Mouse (Mus musculus): ENCODE data around the gene Slc43a2. TPM values are rescaled to one million over a fixed set of nuclear protein-coding genes. Genes with fewer than 3 reads are reported as not detected.
"Not testable (repeated sequence)": the region's sequence is repeated elsewhere in the genome, so short reads cannot be mapped to it uniquely, and the experiment has no call there.

Slc43a2 gene
- polyA plus RNA-seq, 1 experiment from 2014 or later = 7.5 TPM

- Histone ChIP-seq H3K27ac (ENCODE audit: low read depth, low read length) (no peak overlapping the region), H3K4me2 (ENCODE audit: low read depth, low read length, severe bottlenecking) (no peak overlapping the region), H3K4me3 (ENCODE audit: low read depth, low read length) (no peak overlapping the region), H3K36me3 (ENCODE audit: control insufficient read depth, insufficient read depth, low read length) (no peaks in the 10 kb centered on the region), H3K9me3 (ENCODE audit: control insufficient read depth, low read length) (no peaks in the 10 kb centered on the region), H3K4me1 (replicated peaks; ENCODE audit: control insufficient read depth, insufficient read depth, low read length) (0 out of 2 replicates have a peak, but pooled peaks cover 5% of the 10 kb centered on the region), H3K9ac (ENCODE audit: low read length) (no peak overlapping the region), H3K27me3 (ENCODE audit: control insufficient read depth, insufficient read depth, low read length) (no peaks in the 10 kb centered on the region)
- ATAC-seq (replicated peaks; ENCODE audit: low FRiP score) (no peak), DNase-seq (ENCODE audit: low spot score) (no peak)
- WGBS = 39% methylated on average over 7 of the region's 7 CpGs
Measured at GRCm38 (mm10) chr11:75552906-75553482, 21.5 kb downstream of the Slc43a2 start.

GRCm38 (mm10) chr11:75556006-75556405 is 24.5 kb downstream of the Slc43a2 start:
- not testable (repeated sequence) for H3K4me3 ChIP-seq (ENCODE audit: low read depth, low read length); H3K4me2 ChIP-seq (ENCODE audit: low read depth, low read length, severe bottlenecking); DNase-seq (ENCODE audit: low spot score); H3K27me3 ChIP-seq (ENCODE audit: control insufficient read depth, insufficient read depth, low read length); H3K4me1 ChIP-seq (replicated peaks; ENCODE audit: control insufficient read depth, insufficient read depth, low read length); H3K27ac ChIP-seq (ENCODE audit: low read depth, low read length); ATAC-seq (replicated peaks; ENCODE audit: low FRiP score); H3K36me3 ChIP-seq (ENCODE audit: control insufficient read depth, insufficient read depth, low read length); H3K9me3 ChIP-seq (ENCODE audit: control insufficient read depth, low read length); H3K9ac ChIP-seq (ENCODE audit: low read length)
- 95% methylated on average over 6 of the region's 6 CpGs for WGBS

GRCm38 (mm10) chr11:75557142-75557541 is 25.6 kb downstream of the Slc43a2 start:
- H3K27me3 ChIP-seq (ENCODE audit: control insufficient read depth, insufficient read depth, low read length) = no peaks in the 10 kb centered on the region
- DNase-seq (ENCODE audit: low spot score) = no peak
- H3K4me1 ChIP-seq (replicated peaks; ENCODE audit: control insufficient read depth, insufficient read depth, low read length) = no peaks in the 10 kb centered on the region
- H3K27ac ChIP-seq (ENCODE audit: low read depth, low read length) = no peak overlapping the region
- no peak for ATAC-seq (replicated peaks; ENCODE audit: low FRiP score)
- no peak overlapping the region for H3K4me2 ChIP-seq (ENCODE audit: low read depth, low read length, severe bottlenecking)
- H3K36me3 ChIP-seq (ENCODE audit: control insufficient read depth, insufficient read depth, low read length) = no peaks in the 10 kb centered on the region
- no peak overlapping the region for H3K4me3 ChIP-seq (ENCODE audit: low read depth, low read length)
- no peak overlapping the region for H3K9ac ChIP-seq (ENCODE audit: low read length)
- WGBS = 75% methylated on average over 6 of the region's 6 CpGs
- H3K9me3 ChIP-seq (ENCODE audit: control insufficient read depth, low read length) = no peaks in the 10 kb centered on the region

- no peak for DNase-seq (ENCODE audit: low spot score)
- Histone ChIP-seq H3K36me3 (ENCODE audit: control insufficient read depth, insufficient read depth, low read length) (no peaks in the 10 kb centered on the region), H3K27me3 (ENCODE audit: control insufficient read depth, insufficient read depth, low read length) (no peaks in the 10 kb centered on the region), H3K4me3 (ENCODE audit: low read depth, low read length) (no peak overlapping the region), H3K4me1 (replicated peaks; ENCODE audit: control insufficient read depth, insufficient read depth, low read length) (no peaks in the 10 kb centered on the region), H3K9me3 (ENCODE audit: control insufficient read depth, low read length) (no peaks in the 10 kb centered on the region), H3K9ac (ENCODE audit: low read length) (no peak overlapping the region), H3K27ac (ENCODE audit: low read depth, low read length) (no peak overlapping the region), H3K4me2 (ENCODE audit: low read depth, low read length, severe bottlenecking) (no peak overlapping the region)
- 96% methylated on average over 1 of the region's 1 CpGs for WGBS
- no peak for ATAC-seq (replicated peaks; ENCODE audit: low FRiP score)
Measured at GRCm38 (mm10) chr11:75558101-75558500, 26.6 kb downstream of the Slc43a2 start.

- Histone ChIP-seq H3K27ac (ENCODE audit: low read depth, low read length) (no peak overlapping the region), H3K27me3 (ENCODE audit: control insufficient read depth, insufficient read depth, low read length) (no peaks in the 10 kb centered on the region), H3K36me3 (ENCODE audit: control insufficient read depth, insufficient read depth, low read length) (no peaks in the 10 kb centered on the region), H3K9me3 (ENCODE audit: control insufficient read depth, low read length) (no peaks in the 10 kb centered on the region), H3K4me1 (replicated peaks; ENCODE audit: control insufficient read depth, insufficient read depth, low read length) (no peaks in the 10 kb centered on the region), H3K4me3 (ENCODE audit: low read depth, low read length) (no peak overlapping the region), H3K4me2 (ENCODE audit: low read depth, low read length, severe bottlenecking) (no peak overlapping the region), H3K9ac (ENCODE audit: low read length) (no peak overlapping the region)
- no peak for DNase-seq (ENCODE audit: low spot score)
- ATAC-seq (replicated peaks; ENCODE audit: low FRiP score) = no peak
- 94% methylated on average over 8 of the region's 8 CpGs for WGBS
Measured at GRCm38 (mm10) chr11:75559870-75560504, 28.5 kb downstream of the Slc43a2 start.

- ATAC-seq (replicated peaks; ENCODE audit: low FRiP score) = no peak
- 84% methylated on average over 14 of the region's 14 CpGs for WGBS
- no peak overlapping the region for H3K9ac ChIP-seq (ENCODE audit: low read length)
Measured at GRCm38 (mm10) chr11:75560530-75561409, 29.3 kb downstream of the Slc43a2 start.

GRCm38 (mm10) chr11:75561410-75561791 is 29.9 kb downstream of the Slc43a2 start:
- Histone ChIP-seq H3K9ac (ENCODE audit: low read length) (no peak overlapping the region), H3K4me3 (ENCODE audit: low read depth, low read length) (no peak overlapping the region), H3K4me2 (ENCODE audit: low read depth, low read length, severe bottlenecking) (no peak overlapping the region), H3K9me3 (ENCODE audit: control insufficient read depth, low read length) (no peaks in the 10 kb centered on the region), H3K4me1 (replicated peaks; ENCODE audit: control insufficient read depth, insufficient read depth, low read length) (no peaks in the 10 kb centered on the region), H3K36me3 (ENCODE audit: control insufficient read depth, insufficient read depth, low read length) (no peaks in the 10 kb centered on the region), H3K27ac (ENCODE audit: low read depth, low read length) (no peak overlapping the region), H3K27me3 (ENCODE audit: control insufficient read depth, insufficient read depth, low read length) (no peaks in the 10 kb centered on the region)
- DNase-seq (ENCODE audit: low spot score) = no peak
- 83% methylated on average over 5 of the region's 5 CpGs for WGBS
- no peak for ATAC-seq (replicated peaks; ENCODE audit: low FRiP score)

More at GRCm38 (mm10) chr11:75560530-75561409, 29.3 kb downstream of the Slc43a2 start:
- H3K4me3 ChIP-seq (ENCODE audit: low read depth, low read length) = no peak overlapping the region
- no peaks in the 10 kb centered on the region for H3K9me3 ChIP-seq (ENCODE audit: control insufficient read depth, low read length)
- H3K4me2 ChIP-seq (ENCODE audit: low read depth, low read length, severe bottlenecking) = no peak overlapping the region
- H3K27ac ChIP-seq (ENCODE audit: low read depth, low read length) = no peak overlapping the region
- no peaks in the 10 kb centered on the region for H3K36me3 ChIP-seq (ENCODE audit: control insufficient read depth, insufficient read depth, low read length)
- H3K27me3 ChIP-seq (ENCODE audit: control insufficient read depth, insufficient read depth, low read length) = no peaks in the 10 kb centered on the region
- no peak for DNase-seq (ENCODE audit: low spot score)
- no peaks in the 10 kb centered on the region for H3K4me1 ChIP-seq (replicated peaks; ENCODE audit: control insufficient read depth, insufficient read depth, low read length)

- H3K4me3 ChIP-seq (ENCODE audit: low read depth, low read length) = no peak overlapping the region
- WGBS = 83% methylated on average over 8 of the region's 8 CpGs
- ATAC-seq (replicated peaks; ENCODE audit: low FRiP score) = no peak
Measured at GRCm38 (mm10) chr11:75562840-75563239, 31.3 kb downstream of the Slc43a2 start.

More at GRCm38 (mm10) chr11:75562840-75563239, 31.3 kb downstream of the Slc43a2 start:
- Histone ChIP-seq H3K4me1 (replicated peaks; ENCODE audit: control insufficient read depth, insufficient read depth, low read length) (no peaks in the 10 kb centered on the region), H3K9me3 (ENCODE audit: control insufficient read depth, low read length) (no peaks in the 10 kb centered on the region), H3K36me3 (ENCODE audit: control insufficient read depth, insufficient read depth, low read length) (no peaks in the 10 kb centered on the region), H3K27ac (ENCODE audit: low read depth, low read length) (no peak overlapping the region), H3K9ac (ENCODE audit: low read length) (no peak overlapping the region), H3K27me3 (ENCODE audit: control insufficient read depth, insufficient read depth, low read length) (no peaks in the 10 kb centered on the region), H3K4me2 (ENCODE audit: low read depth, low read length, severe bottlenecking) (no peak overlapping the region)
- DNase-seq (ENCODE audit: low spot score) = no peak

Measured in forebrain, embryonic 11.5 days (tissue).